Mouse (Mus musculus) urinary bladder, adult 2 months (tissue): ENCODE measurements around the gene P2rx4. TPM values are rescaled to one million over a fixed set of nuclear protein-coding genes. Genes with fewer than 3 reads are reported as not detected.
"Not testable (repeated sequence)": the region's sequence is repeated elsewhere in the genome, so short reads cannot be mapped to it uniquely, and the experiment has no call there.

ENCODE experiments used
- DNase-seq: peaks from one replicate; pipeline ENCODE4 v3.0.0; 2022; ENCODE audit warnings: low spot score
- polyA plus RNA-seq: library from polyadenylated mRNA; depleted of rRNA; stranded (reverse); fragments of >200 nt; gene quantifications from 2 replicates; pipeline ENCODE4 v1.2.3, GENCODE M21; 2012; rRNA removed

P2rx4 gene
- polyA plus RNA-seq: 42.4 and 44.3 TPM in 2 replicates

DNA sequence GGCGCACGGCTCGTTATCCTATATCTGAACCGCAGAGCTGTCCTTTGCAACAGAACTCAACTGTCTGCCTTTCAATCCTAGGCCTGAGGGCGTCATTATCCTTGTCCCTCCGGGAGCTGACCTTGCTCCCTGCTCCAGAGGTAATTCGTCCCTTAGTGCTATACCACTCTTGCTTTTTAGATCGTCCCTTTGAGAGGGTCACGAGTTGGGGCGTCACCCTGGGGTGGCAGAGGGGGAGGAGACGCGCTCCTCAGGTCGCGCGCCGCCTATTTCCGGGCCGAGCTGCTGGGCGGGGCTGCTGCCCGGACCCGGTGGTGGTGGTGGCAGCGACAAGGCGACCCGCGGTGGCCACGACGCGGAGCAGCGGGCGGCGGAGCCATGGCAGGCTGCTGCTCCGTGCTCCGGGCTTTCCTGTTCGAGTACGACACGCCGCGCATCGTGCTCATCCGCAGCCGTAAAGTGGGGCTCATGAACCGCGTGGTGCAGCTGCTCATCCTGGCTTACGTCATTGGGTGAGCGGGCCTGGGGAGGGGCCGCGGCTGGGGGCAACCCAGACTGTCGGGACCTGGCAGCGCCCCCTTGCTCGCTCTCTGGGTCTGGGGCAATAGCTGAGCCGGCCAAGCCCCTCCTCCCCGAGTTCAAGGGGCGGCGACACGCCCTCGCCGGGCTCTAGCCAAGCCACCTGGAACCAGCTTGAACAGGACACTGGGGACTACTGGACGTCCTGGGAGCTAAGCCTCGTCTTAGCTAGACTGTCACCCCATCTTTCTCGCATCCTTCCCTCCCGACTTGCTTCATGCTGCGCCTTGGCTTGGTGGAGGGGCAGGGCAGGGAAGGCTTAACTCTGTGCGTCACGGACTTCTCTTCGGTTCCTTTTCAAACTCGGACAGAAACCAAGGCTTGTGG is at the start of gene P2rx4:
P2rx4 (plus strand) TSS at position 269 of the 906 bp plus-strand sequence.
- DNase-seq: peak; percentile 62

DNA sequence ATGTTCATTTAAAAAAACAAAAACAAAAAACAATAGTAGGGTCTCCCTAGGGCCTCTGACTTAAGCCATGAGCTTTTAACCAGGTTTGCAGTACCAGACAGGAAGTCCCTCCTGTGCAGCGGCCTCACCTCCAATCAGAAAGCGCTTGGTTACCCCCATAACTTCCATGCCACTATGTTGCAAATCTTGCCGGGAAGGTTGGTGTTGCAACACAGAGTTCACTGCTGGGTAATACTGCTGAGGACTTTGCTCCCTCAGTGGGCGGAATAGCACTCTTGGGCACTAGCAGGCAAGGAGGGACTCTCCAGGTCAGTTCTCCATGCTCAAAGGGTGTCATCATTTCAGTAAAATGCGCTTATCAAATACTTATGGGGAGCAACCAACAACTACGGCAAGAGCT is 44.8 kb upstream of the P2rx4 start:
- no peak for DNase-seq

- DNase-seq: no peak
Observed at GRCm38 (mm10) chr5:122665036-122665435, 42.3 kb upstream of the P2rx4 start.

DNA sequence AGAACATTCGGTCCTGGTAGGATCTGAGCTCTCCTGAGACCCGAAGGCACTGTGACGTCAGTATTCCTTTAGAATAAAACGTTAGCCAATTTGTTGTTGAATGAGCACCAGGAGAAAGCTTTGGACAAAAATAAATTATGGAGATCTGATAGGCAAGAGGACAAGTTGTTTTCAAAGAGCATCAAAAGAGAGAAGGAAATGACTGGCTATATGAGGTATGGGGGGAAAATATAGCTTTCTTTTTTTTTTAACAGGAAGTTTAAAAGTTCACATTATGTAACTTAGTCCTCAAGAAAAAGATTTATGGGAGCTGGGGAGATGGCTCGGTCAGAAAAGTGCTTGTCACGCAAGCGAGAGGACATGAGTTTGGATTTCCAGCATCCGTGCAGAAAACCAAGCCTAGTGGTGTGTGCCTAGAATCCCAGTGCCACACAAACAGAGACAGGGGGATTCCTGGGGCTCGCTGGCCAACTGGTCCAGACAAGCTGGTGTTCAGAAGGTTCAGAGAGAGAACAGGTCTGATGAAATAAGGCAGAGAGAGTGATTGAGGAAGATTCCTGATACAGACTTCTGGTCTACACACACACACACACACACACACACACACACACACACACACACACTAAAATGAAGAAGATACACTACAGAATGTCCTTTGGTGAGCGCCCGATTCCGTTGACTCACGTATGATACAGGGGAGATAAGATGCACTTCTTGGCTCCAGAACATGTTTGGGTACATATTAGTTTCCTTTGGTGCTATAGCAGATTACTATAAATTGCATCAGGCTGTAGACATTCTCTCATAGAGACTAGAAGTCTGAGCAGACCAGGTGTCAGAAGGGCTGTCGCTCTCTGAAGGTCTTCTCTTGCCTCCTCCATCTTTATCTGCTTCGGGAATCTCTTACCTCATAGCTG is 38.1 kb upstream of the P2rx4 start:
- DNase-seq: no peak

DNA sequence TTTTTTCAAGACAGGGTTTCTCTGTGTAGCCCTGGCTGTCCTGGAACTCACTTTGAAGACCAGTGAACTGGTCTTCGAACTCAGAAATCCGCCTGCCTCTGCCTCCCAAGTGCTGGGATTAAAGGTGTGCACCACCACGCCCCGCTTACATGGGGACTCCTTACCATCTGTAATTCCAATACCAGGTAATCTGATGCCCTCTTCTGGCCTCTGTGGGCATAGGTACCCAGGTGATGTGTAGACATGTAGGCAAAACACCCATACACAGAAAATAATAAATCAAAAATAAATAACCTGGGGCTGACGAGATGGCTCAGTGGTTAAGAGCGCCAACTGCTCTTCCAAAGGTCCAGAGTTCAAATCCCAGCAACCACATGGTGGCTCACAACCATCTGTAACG is 35.7 kb upstream of the P2rx4 start:
- DNase-seq: not testable (repeated sequence)

DNA sequence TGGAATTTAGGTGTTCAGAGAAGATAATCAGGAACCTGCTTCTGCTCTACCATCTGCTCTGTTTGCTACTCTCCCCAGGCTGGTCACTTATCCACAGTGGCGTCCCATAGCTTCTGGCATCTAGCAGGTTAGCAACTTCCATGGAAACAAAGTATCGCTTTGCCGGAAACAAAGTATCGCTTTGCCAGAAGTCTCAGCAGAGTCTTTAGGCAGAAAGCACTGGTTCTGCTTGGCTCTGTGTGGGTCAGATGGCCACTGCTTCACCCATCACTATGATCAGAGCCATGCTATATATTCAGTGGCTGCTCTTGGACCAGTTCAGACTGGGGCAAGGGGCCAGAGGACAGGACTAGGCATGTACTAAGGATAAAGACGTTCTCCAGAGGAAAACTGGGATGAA is 35.0 kb upstream of the P2rx4 start:
- DNase-seq: no peak

DNA sequence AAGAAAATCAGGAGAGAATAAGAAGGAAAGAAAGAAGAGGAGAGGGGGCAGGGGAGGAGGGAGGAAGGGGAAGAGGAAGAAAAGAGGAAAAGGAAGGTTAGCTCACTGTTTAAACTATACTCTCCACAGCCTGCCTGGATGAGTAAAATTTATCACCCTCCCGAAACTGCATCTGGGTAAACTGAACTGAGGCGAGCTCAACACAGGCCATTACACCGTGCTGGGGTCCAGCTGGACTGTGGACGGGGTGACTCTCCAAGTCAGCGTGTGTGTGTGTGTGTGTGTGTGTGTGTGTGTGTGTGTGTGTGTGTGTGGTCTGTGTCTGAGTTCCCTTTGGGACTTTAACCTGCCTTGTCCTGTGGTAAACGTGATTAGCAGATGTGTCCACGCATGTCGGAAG is 31.3 kb upstream of the P2rx4 start:
- no peak for DNase-seq

- DNase-seq: no peak
Observed at GRCm38 (mm10) chr5:122677983-122678382, 29.4 kb upstream of the P2rx4 start.

GRCm38 (mm10) chr5:122679881-122680280 is 27.5 kb upstream of the P2rx4 start:
- DNase-seq: no peak

DNA sequence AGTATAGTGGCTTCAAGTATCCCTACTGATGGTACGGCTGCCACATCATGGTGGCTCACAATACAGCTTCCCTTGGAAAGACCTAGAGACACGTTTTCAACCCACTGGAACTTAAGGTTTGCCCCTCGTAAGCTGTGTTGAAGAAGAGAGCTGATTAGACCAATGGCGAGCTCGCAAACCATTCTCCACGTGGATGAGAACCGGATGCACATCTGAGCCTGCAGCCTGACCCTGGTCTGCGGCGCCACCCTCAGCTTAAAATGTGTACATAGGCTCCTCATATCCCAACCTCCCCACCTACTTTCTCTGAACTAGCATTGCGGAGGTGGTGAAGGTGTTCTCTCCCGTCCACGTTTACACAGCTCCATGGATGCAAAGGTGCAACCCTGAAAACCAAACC is 26.1 kb upstream of the P2rx4 start:
- no peak for DNase-seq

GRCm38 (mm10) chr5:122683926-122684325 is 23.4 kb upstream of the P2rx4 start:
- no peak for DNase-seq

- DNase-seq: no peak
Observed at GRCm38 (mm10) chr5:122687391-122687790, 20.0 kb upstream of the P2rx4 start.

DNA sequence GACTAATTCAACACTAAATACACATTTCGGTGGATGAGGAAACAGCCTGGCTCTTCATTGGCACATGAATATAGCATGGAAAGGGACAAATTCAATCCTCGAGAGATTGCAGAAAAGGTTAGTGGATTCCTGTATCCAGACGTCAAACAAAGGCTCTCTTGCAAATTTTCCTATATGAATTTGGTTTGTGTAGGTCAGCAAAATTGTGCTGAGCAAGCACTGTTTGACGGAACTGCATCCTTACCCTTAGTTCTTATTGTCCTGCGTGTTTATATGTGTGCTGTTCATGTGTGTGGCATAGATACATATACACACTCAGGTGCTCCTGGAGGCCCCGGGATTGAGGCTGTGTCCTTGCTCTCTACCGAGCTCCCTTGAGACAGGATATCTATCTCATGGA is 18.2 kb upstream of the P2rx4 start:
- DNase-seq: no peak

- no peak for DNase-seq
Observed at GRCm38 (mm10) chr5:122690486-122690885, 16.9 kb upstream of the P2rx4 start.

- DNase-seq: no peak
Observed at GRCm38 (mm10) chr5:122693431-122694207, 13.7 kb upstream of the P2rx4 start.

GRCm38 (mm10) chr5:122695516-122695915 is 11.8 kb upstream of the P2rx4 start:
- DNase-seq: no peak

DNA sequence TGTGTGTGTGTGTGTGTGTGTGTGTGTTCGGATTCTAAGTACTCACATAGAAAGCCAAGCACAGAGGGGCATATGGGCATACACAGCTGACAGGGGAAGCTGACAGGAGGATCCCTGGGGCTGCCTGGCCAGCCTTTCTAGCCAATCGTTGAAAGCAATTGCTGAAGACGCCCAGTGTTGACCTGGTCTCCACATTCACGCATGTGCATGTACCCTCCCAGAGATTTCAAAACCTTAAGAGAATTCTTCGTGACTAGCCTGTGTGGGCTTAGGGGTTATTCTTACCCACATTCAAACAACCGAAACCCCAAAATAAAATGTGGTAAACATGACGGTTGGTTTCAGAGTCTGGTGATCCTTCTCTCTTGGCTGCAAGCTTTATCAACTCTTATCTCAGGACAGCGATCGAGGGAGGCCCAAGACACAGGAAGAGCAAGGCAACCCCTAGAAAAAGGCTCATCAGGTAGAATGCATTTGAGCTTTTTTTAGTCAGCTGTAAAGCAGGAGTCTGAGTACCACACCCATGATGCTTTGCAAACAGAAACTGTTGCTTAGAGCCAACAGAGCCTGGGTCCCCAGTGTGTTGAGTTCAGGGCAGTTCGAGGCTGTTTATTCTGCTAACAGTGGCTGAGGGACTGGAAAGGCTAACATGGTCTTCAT is 9.2 kb upstream of the P2rx4 start:
- DNase-seq: no peak

GRCm38 (mm10) chr5:122698701-122699060 is 8.7 kb upstream of the P2rx4 start:
- no peak for DNase-seq

- DNase-seq: no peak
Observed at GRCm38 (mm10) chr5:122700109-122700836, 7.1 kb upstream of the P2rx4 start.

DNA sequence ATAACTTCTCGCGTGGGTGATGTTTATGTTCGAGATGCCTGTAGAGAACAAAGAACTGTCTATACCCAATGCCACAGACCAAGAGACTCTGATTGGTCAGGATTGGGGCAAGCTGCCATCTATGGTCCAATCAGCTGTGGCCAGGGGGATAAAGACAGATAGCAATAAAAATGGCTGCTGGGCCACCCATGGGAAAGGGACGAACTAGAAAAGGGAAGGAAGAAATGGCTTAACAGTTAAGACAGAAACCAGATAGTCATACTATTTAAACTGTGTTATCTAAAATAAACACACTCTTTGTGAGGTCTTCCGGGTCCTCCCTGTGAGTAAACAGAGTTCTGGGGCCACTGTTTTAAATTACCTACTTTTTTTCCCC is 6.5 kb upstream of the P2rx4 start:
- DNase-seq: no peak

GRCm38 (mm10) chr5:122702156-122702555 is 5.2 kb upstream of the P2rx4 start:
- DNase-seq: no peak
